Mouse (Mus musculus): Measurements from ENCODE around the gene Pitpnm2.
A peak's percentile ranks its signal among the peaks of the same experiment; 100 is the strongest.

Pitpnm2 gene

GRCm38 (mm10) chr5:124102326-124102725 lies 147.2 kb downstream of the Pitpnm2 start:
- no peak for DNase-seq (ENCODE audit: extremely low read depth, insufficient read length, low spot score)

DNA sequence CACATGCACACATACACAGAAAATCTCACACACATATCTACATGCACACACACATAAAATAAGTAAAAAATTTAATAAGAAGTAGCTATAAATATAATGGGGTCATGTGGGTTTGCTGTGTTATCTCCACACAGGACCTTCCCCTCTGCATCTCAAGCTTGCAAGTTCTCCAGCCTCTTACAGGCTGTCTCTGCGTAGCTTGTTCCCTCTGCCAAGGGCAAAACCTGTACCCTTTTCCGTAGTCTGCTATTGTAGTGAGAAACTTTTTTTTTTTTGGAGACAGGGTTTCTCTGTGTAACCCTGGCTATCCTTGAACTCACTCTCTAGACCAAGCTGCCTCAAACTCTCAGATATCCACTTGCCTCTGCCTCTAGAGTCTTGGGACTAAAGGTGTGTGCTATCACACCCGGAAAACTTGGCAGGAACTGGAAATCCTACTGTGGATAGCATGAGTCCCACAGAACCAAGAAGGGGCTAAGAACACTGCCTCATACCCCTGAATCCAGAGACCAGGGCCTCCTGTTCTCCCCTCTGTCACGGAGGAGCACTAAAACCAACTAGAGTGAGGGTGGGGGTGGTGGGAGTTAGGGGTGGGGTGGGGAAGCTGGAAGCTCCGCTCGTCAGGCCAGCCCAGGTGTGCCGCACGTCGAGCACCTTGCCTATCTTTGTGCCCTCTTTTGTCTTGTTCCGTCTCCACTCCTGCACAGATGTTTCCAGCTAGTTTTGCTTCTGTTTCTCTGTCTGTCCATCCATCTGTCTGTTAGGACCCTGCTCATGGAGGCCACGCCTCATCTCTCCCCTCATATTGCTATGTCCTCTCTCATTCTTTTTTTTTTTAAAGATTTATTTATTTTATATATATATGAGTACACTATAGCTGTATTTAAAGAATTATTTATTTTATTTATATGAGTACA lies 149.2 kb downstream of the Pitpnm2 start:
- no peak for DNase-seq (ENCODE audit: extremely low read depth, insufficient read length, low spot score)

GRCm38 (mm10) chr5:124098923-124099322 lies 150.6 kb downstream of the Pitpnm2 start:
- no peak for DNase-seq (ENCODE audit: extremely low read depth, insufficient read length, low spot score)

DNA sequence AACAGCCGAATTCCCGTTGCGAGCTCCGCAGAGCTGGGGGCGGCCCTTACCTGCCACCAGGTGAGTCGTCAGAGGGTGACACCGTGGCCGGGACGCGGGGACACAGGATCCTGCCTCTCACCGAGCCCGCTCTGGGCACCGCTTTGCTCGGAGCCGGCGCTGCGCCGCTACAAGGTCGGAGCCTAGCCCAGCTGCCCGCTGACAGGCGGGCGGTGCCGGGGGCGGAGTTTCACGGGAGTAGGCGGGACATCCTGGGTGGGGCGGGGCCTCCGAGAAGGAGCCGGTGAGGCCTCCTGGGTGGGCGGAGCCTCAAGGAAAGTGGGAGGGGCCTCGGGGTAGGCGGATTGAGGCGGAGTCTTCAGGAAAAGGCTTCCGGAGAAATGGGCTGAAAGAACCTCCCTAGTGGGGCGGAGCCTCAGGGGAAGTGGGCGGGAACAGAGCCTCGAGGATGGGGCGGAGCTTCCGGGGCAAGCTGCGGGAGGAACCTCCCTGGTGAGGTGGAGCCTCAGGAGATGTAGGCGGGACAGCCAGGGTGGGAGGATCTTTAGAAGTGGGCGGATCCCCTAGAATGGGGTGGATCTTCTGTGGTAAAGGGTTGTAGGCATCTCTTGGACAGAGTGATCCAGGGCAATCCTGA lies 153.8 kb downstream of the Pitpnm2 start, which contains the start of gene Abcb9:
Abcb9 (minus strand) TSS at position 203 of the 637 bp plus-strand sequence.
- peak; percentile 59 for DNase-seq (ENCODE audit: extremely low read depth, insufficient read length, low spot score)

DNA sequence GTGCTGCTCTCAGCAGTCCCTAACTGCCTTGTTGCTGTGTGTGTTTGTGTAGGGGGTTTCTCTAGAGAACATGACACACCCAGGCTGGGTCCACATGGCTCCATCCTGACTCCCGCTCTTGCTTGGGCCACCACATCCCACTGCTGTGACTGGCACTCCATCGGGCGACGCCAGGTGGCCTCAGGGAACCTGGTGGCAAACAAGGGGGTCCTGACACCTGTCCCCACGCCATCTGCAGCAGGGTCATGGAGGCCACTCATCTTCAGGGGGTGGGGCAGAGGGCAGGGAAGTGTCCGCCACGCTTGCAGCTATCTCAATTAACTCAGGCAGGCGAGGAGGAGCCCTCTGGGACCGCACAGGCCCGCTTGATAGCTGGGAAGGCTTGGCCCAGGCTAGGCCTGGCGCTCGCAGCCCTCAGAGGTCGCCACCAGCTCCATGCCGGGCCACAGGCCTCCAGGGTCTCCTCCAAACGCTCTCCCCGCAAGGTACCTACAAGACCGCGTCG lies 154.4 kb downstream of the Pitpnm2 start:
- no peak for DNase-seq (ENCODE audit: extremely low read depth, insufficient read length, low spot score)

DNA sequence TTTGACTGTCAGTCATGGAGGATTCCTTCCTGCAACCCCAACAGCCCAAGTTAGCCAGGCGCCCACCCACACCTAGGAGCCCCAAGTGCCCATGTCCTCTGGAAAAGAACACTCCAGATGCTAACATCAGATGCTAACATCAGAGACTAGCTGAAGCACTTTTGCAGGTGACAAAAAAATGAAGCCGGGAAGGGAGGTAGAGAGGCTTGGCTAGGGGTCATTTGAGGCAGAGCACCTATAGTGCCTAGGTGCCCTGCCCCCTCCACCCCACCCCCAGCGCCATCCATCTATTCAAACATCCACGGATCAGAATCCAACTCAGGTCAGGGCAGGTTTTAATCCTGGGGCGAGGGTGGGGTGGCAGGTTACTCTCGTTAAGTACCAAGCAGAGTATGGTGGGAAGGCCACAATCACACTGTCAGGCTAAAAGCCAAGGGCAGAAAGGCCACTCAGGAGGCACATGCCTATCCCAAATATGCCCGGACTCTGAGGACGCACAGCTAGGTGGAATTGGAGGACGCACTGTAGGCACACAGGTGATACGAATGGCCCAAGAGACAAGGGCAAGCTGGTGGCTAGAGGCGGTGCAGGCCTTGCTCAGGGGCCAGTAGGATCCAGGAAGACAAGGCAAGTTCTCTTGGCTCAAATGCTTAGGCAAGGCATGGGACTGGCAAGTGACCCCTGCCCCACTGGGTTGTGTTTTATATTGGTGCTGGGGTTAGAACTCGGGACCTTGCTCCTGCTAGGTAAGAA lies 155.5 kb downstream of the Pitpnm2 start:
- DNase-seq (ENCODE audit: extremely low read depth, insufficient read length, low spot score), result no peak

DNA sequence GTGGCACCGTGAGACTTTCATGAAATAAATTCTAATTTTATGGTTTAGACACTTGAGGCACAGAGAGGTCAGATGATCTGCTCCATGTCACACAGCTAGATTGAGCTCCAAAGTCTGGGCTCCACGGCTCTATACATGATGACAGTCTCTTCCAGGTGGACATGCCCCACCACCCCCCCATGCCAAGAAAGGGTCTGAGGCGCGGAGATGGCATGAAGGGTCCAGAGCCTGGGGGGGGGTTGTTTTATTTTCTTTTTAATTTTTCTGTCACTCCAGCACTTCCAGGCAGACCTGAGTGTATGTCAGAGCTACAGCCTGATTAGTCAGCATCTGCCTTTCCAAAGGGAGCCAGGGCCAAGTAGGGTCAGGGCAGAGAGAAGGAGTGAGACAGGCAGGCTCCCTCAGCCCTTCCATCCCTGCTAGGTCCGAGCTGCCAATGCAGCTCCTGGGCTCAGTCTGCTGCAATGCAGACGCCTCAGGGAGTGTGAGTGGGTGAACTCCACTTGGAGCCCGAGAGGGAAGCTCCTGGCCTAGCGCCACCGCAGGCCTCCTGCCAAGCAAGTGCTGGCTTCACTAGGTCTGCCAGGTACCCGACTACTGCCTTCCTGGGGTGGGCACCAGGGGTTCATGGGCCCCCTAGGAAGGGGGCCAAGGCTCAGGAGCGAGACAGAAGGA lies 156.3 kb downstream of the Pitpnm2 start:
- DNase-seq (ENCODE audit: extremely low read depth, insufficient read length, low spot score), result peak; percentile 50

- no peak for DNase-seq (ENCODE audit: extremely low read depth, insufficient read length, low spot score)
Observed at GRCm38 (mm10) chr5:124091951-124092406, 157.6 kb downstream of the Pitpnm2 start.

DNA sequence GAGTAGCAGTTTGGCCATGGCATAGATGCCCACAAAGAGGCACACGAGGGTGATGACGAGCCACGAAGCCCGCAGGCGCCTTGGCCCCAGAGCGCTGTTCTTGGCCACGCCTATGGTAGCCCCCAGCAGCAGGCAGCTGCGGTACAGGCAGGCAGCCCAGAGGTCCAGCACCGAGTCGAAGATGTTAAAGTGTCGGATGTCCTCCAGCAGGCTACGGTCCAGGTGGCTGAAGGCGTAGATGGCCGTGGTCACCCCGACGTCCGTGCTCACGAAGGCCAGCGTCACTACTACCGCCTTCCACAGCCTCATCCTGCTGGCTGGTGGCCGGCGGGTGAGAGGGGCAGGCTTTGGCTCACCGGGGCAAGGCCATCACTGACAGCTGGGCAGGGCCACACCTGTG lies 159.7 kb downstream of the Pitpnm2 start:
- DNase-seq (ENCODE audit: extremely low read depth, insufficient read length, low spot score), result no peak

GRCm38 (mm10) chr5:124086876-124087275 lies 162.7 kb downstream of the Pitpnm2 start:
- no peak for DNase-seq (ENCODE audit: extremely low read depth, insufficient read length, low spot score)

- DNase-seq (ENCODE audit: extremely low read depth, insufficient read length, low spot score), result no peak
Observed at GRCm38 (mm10) chr5:124085513-124085912, 164.0 kb downstream of the Pitpnm2 start.

DNA sequence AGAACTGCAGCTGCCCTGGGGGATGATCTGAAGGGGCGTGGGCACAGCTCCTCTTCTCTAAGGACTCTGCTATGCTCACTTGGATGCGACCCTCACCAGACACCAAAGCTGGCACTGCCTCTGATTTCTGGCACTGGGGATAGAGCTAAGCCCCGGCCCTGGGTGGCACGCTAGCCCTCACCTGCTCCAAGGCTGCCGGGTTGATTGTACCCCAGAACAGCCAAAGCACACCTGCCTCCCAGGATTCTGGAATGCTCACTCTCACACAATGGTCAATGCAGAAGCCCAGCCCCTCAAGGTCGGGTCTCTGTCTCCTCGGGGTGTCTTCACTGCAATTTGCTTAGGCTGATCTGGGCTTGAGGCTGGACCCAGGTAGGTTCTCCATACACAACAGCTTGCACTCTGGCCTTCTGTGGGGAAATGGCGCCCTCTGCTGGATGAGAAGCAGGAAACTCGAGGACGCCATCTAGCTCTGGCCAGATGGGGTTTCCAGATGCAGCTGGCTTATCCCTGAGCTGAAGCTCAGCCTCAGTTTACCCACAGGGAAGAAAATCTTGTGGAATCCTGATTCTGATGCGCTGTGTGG lies 164.9 kb downstream of the Pitpnm2 start:
- DNase-seq (ENCODE audit: extremely low read depth, insufficient read length, low spot score), result peak; percentile 48

GRCm38 (mm10) chr5:124083850-124084587 lies 165.5 kb downstream of the Pitpnm2 start:
- peak; percentile 57 for DNase-seq (ENCODE audit: extremely low read depth, insufficient read length, low spot score)

GRCm38 (mm10) chr5:124082941-124083688 lies 166.4 kb downstream of the Pitpnm2 start:
- no peak for DNase-seq (ENCODE audit: extremely low read depth, insufficient read length, low spot score)

DNA sequence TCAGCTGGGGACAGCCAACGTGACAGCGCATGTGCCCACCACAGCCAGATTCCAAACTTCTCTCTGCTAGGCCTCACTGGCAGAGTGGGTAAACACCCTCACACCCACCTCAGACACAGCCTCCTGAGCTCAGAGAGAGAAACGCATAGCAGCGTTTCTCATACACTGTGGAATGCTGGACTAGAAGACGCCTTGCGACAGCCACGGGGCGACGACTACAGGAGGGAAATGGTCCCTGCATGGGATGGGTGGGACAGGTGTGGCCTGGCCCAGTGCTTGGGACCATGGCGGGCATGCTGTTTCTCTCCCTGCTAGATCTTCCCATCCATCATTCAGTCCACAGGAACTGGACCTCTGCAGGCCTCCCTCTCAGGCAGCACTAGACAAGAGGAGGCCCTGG lies 167.1 kb downstream of the Pitpnm2 start:
- DNase-seq (ENCODE audit: extremely low read depth, insufficient read length, low spot score), result no peak

DNA sequence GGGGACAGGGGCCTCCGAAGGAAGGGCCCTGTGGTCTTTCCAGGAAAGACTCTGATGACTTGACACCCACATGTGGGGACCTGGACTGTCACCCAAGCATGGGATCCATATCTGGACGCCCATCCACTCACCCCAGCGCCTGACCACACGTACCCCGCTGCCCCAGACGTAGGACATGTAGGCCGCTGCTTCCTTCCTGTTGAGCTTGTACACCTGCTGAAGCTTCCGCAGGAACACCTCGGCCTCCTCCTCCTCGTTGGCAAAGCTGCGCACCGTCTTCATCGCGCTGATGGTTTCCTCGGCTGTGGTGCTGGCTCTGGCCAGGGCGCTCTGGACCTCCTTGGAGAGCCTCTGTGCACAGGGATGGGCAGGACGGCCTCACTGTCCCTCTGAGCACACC lies 169.7 kb downstream of the Pitpnm2 start:
- no peak for DNase-seq (ENCODE audit: extremely low read depth, insufficient read length, low spot score)

DNA sequence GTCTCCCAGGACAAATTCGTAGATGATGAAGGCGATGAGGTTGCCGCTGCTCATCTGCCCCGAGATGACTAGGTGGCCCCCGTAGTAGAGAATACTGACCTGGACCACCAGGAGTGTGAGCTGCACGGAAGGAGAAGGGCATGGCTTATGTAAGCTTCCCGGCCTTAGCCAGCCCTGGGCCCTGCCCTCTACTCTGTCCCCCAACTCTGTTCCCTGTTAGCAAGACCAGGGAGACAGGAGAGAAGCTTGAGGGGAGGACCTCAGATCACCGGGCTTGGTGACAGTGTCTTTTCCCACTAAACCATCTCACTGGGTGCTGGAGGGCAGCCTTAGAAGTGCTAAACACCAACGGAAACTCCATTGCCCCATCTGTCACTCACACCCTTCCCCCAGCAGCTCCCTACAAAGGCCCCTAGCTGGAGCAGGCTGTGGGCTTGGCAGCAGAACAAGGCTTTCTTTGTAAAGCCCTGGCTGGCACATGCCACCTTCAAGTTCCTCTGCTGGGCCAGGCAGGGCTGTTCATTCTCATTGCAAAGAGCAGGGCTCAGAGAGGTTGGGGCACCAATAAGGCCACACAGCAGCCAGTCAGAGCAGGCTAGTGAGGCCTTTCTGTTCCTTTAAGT lies 170.7 kb downstream of the Pitpnm2 start:
- peak; percentile 72 for DNase-seq (ENCODE audit: extremely low read depth, insufficient read length, low spot score)

DNA sequence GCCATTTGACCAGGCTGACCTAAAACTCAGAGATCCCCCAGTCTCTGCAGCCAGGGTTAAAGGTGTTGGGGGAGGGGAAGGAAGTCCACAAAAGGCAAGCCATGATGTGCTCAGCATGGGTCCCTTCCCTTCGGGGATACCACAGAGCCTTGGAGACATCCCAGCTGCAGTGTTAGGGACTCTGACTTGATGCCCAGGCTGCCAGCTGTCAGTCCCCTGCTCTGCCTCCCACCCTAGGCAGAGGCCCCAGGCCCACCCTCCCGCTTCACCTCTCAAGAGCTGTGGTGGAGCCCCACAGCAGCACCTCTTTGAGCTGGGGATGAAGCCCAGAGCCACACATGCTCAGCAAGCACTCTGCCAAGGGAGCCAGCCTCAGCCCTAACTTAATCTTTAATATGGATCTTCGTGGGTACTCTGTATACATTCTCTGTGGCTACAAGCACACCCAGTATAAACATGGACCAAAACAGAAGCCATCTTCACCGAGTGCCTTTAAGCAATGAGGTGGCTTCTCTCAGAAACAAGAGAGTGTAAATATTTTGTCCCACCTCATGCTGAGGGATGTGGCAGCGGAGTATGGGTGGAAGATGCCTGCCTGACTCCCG lies 171.6 kb downstream of the Pitpnm2 start:
- no peak for DNase-seq (ENCODE audit: extremely low read depth, insufficient read length, low spot score)
